Mouse (Mus musculus) embryonic facial prominence, embryonic 13.5 days (tissue): Measurements from ENCODE around the gene Gda. TPM values are rescaled to one million over a fixed set of nuclear protein-coding genes. Genes with fewer than 3 reads are reported as not detected.

Experiments used
- ATAC-seq: fragments of 200-750 bp; cut with Nextera tagmentation; 2 replicates; pipeline ENCODE4 v1.8.0; 2017; ENCODE audit warnings: low read depth; ENCODE audit not compliant: insufficient number of reproducible peaks, insufficient read depth, low FRiP score, low TSS enrichment
- H3K27ac ChIP-seq: fragments of 300-500 bp; sonication (generic); 2 replicates; pipeline ENCODE4 v1.5.1; 2015; ENCODE audit warnings: moderate library complexity, mild to moderate bottlenecking, inconsistent platforms
- H3K27me3 ChIP-seq: fragments of 300-500 bp; sonication (generic); 2 replicates; pipeline ENCODE4 v1.6.1; 2015; ENCODE audit warnings: mild to moderate bottlenecking, inconsistent platforms
- H3K36me3 ChIP-seq: fragments of 300-500 bp; sonication (generic); 2 replicates; pipeline ENCODE4 v1.6.1; 2015; ENCODE audit warnings: mild to moderate bottlenecking, inconsistent platforms
- H3K4me1 ChIP-seq: fragments of 300-500 bp; sonication (generic); 2 replicates; pipeline ENCODE4 v1.6.1; 2015; ENCODE audit warnings: inconsistent platforms
- H3K4me2 ChIP-seq: fragments of 300-500 bp; sonication (generic); 2 replicates; pipeline ENCODE4 v1.6.1; 2015; ENCODE audit warnings: moderate library complexity, mild to moderate bottlenecking, inconsistent platforms
- H3K4me3 ChIP-seq: fragments of 300-500 bp; sonication (generic); 2 replicates; pipeline ENCODE4 v1.5.1; 2015; ENCODE audit warnings: mild to moderate bottlenecking, inconsistent platforms
- H3K9ac ChIP-seq: fragments of 300-500 bp; sonication (generic); 2 replicates; pipeline ENCODE4 v1.6.1; 2015; ENCODE audit warnings: mild to moderate bottlenecking, inconsistent platforms
- H3K9me3 ChIP-seq: fragments of 300-500 bp; sonication (generic); 2 replicates; pipeline ENCODE4 v1.6.1; 2016; ENCODE audit warnings: inconsistent platforms
- WGBS: fragments of 180-500 bp; shearing (Covaris S2); methylation state at CpG from one replicate; pipeline ENCODE4 v1.1.7; 2015; ENCODE audit warnings: mixed read lengths; 5-methylcytosine and 5-hydroxymethylcytosine counted together
- polyA plus RNA-seq: library from polyadenylated mRNA; unstranded; fragments of >200 nt; fragmentation: Nextera tagmentation; extraction: Ambion mirVana; gene quantifications from 2 replicates; pipeline ENCODE4 v1.2.1, GENCODE M21; 2015

Gda gene
- polyA plus RNA-seq, 1 experiment from 2014 or later = 0.22 TPM

GRCm38 (mm10) chr19:21390904-21391303 is 82.3 kb downstream of the Gda start:
- no peaks in the 10 kb centered on the region for H3K4me1 ChIP-seq
- H3K4me2 ChIP-seq = no peak overlapping the region
- WGBS = 87% methylated on average over 7 of the region's 7 CpGs
- H3K4me3 ChIP-seq = no peak overlapping the region
- H3K9me3 ChIP-seq = no peaks in the 10 kb centered on the region
- no peaks in the 10 kb centered on the region for H3K27me3 ChIP-seq
- H3K36me3 ChIP-seq = no peaks in the 10 kb centered on the region
- H3K27ac ChIP-seq = no peak overlapping the region
- no peak overlapping the region for H3K9ac ChIP-seq
- ATAC-seq = no peak

DNA sequence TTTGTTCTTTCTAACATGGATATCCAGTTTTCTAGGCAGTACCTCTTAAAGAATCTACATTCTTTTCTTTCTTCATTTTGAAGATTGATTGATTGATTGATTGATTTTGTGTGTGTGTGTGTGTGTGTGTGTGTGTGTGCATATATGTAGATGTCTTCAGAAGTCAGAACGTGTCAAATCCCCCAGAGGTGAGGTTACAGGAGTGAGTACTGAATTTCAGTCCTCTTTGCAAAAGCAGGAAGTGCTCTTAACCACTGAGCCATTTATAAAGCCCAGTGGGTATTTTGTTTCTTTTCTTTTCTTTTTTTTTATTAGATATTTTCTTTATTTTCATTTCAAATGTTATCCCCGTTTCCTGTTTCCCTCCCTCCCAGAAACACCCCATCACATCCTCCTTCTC is 86.4 kb downstream of the Gda start:
- no peak overlapping the region for H3K27ac ChIP-seq
- ATAC-seq = no peak
- no peaks in the 10 kb centered on the region for H3K9me3 ChIP-seq
- H3K36me3 ChIP-seq = no peaks in the 10 kb centered on the region
- no peak overlapping the region for H3K4me2 ChIP-seq
- no peaks in the 10 kb centered on the region for H3K4me1 ChIP-seq
- 69% methylated on average over 2 of the region's 2 CpGs for WGBS
- no peak overlapping the region for H3K9ac ChIP-seq
- H3K27me3 ChIP-seq = no peaks in the 10 kb centered on the region
- no peak overlapping the region for H3K4me3 ChIP-seq

DNA sequence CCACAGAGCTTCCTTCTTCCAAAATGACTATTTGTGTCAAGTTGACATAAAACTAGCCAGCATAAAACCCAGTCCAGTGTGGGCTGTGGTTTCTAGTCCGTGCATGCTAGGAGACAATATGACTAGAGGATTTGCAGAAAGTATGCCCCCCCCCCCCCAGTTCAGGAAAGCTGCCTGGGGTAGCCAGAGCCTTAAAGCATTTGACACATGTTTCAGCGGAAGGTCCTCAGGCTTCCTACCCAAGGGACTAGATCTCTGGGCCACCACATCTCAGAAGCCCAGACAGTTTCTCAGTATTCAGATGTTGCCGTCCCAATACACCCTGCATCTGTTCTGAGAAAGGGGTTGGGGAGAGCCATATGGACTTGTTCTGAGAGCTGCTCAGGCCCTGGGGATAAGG is 89.0 kb downstream of the Gda start:
- WGBS = 66% methylated on average over 3 of the region's 3 CpGs
- no peak for ATAC-seq
- H3K9me3 ChIP-seq = no peaks in the 10 kb centered on the region
- no peaks in the 10 kb centered on the region for H3K36me3 ChIP-seq
- H3K9ac ChIP-seq = no peak overlapping the region
- no peak overlapping the region for H3K4me3 ChIP-seq
- no peak overlapping the region for H3K27ac ChIP-seq
- no peaks in the 10 kb centered on the region for H3K27me3 ChIP-seq
- no peak overlapping the region for H3K4me2 ChIP-seq
- H3K4me1 ChIP-seq = no peaks in the 10 kb centered on the region

DNA sequence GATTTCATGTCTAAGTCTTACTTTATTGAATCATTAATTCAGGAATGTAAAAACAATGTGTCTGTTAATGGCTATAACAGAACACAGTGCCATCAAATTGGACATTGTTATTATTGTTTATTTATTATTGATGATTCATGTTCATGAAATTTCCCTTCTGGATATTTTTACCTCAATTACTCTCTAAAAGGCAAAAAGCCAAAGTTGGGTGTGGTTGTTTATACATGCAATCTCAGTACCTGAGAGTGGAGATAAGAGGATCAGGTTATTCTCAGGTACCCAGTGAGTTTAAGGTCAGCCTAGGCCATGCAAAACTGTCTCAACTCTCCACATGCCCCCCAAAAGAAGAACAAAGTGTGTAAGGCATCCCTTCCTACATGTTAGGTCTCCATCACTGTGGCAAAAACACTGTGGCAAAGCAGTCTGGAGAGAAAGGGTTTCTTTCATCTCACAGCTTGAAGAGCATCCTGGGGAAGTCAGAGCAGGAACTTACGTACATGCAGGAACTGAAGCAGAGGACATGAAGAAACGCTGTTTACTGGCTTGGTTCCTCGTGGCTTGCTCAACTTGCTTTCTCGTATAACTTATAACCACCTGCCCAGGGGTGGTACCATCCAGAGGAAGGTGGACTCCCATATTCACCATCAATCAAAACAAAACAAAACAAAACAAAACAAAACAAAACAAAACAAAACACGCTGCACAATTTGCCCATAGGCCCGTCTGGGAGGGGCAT is 89.6 kb downstream of the Gda start:
- Histone ChIP-seq H3K4me2 (no peak overlapping the region), H3K36me3 (no peaks in the 10 kb centered on the region), H3K4me1 (no peaks in the 10 kb centered on the region), H3K27me3 (no peaks in the 10 kb centered on the region), H3K4me3 (no peak overlapping the region), H3K9me3 (no peaks in the 10 kb centered on the region), H3K9ac (no peak overlapping the region), H3K27ac (no peak overlapping the region)
- ATAC-seq = no peak
- WGBS = 84% methylated on average over 6 of the region's 6 CpGs

- WGBS = 49% methylated on average over 2 of the region's 2 CpGs
- Histone ChIP-seq H3K4me2 (no peak overlapping the region), H3K27me3 (no peaks in the 10 kb centered on the region), H3K27ac (no peak overlapping the region), H3K9me3 (no peaks in the 10 kb centered on the region), H3K36me3 (no peaks in the 10 kb centered on the region), H3K4me1 (no peaks in the 10 kb centered on the region), H3K4me3 (no peak overlapping the region), H3K9ac (no peak overlapping the region)
- ATAC-seq = no peak
These were observed 91.5 kb downstream of the Gda start for GRCm38 (mm10) chr19:21381696-21382095.

- no peaks in the 10 kb centered on the region for H3K9me3 ChIP-seq
- no peak overlapping the region for H3K4me3 ChIP-seq
- H3K36me3 ChIP-seq = no peaks in the 10 kb centered on the region
- no peaks in the 10 kb centered on the region for H3K27me3 ChIP-seq
- no peak overlapping the region for H3K27ac ChIP-seq
- no peaks in the 10 kb centered on the region for H3K4me1 ChIP-seq
- no peak overlapping the region for H3K4me2 ChIP-seq
- H3K9ac ChIP-seq = no peak overlapping the region
- WGBS = 92% methylated on average over 5 of the region's 5 CpGs
- ATAC-seq = no peak
These were observed 94.0 kb downstream of the Gda start for GRCm38 (mm10) chr19:21379195-21379594.

- no peaks in the 10 kb centered on the region for H3K27me3 ChIP-seq
- ATAC-seq = no peak
- no peak overlapping the region for H3K9ac ChIP-seq
- H3K9me3 ChIP-seq = no peaks in the 10 kb centered on the region
- no peak overlapping the region for H3K27ac ChIP-seq
- no peak overlapping the region for H3K4me2 ChIP-seq
- WGBS = 87% methylated on average over 4 of the region's 4 CpGs
- H3K4me3 ChIP-seq = no peak overlapping the region
- no peaks in the 10 kb centered on the region; the same call in 1 of the 2 replicates for H3K4me1 ChIP-seq
- no peaks in the 10 kb centered on the region for H3K36me3 ChIP-seq
These were observed 96.6 kb downstream of the Gda start for GRCm38 (mm10) chr19:21376445-21377218.

DNA sequence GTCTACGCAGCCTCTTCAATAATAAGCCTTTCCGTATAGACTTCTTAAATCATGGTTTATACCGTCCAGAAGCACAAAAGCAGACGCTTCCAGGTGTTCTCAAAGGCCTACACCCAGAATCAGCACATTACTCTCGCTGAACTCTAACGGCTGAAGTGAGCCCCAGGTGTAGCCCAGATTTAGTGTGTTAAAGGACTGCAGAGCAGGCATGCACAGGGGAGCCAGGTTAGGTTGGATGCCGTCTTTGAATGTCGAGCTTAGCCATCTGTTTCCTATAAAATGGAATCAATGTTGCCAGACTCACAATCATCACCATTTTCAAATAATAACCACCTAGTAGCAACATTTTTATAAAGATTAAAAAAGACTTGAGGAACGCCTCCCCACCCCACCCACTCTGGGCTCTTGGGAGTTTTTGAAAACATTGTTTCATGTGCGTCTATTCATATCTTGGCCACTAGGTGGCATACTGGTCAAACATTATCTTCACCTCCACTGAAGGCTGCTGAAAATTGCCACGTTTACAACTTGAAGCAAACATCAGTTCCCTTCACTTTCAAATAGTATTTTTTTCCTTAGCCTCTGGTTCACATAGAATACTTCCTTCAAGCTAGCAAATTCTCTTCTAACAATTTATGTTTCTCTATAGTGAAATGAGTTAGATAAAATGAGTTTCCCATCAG is 100.0 kb downstream of the Gda start:
- WGBS = 40% methylated on average over 11 of the region's 11 CpGs
- ATAC-seq = 0 out of 2 replicates have a peak, but pooled peaks have one; percentile 69

GRCm38 (mm10) chr19:21372395-21373072 is 100.7 kb downstream of the Gda start:
- Histone ChIP-seq H3K27me3 (no peaks in the 10 kb centered on the region), H3K4me3 (no peak overlapping the region), H3K4me2 (no peak overlapping the region), H3K27ac (no peak overlapping the region), H3K4me1 (no peaks in the 10 kb centered on the region; the same call in 1 of the 2 replicates), H3K9ac (no peak overlapping the region), H3K36me3 (no peaks in the 10 kb centered on the region), H3K9me3 (no peaks in the 10 kb centered on the region)
- WGBS = 79% methylated on average over 12 of the region's 12 CpGs
- ATAC-seq = no peak

More for the DNA sequence above, 100.0 kb downstream of the Gda start:
- Histone ChIP-seq H3K4me3 (no peak overlapping the region), H3K4me1 (no peaks in the 10 kb centered on the region; the same call in 1 of the 2 replicates), H3K4me2 (peak overlapping the region; percentile 27; the same call in 1 of the 2 replicates), H3K36me3 (no peaks in the 10 kb centered on the region), H3K9ac (peak overlapping the region; percentile 17; the same call in 1 of the 2 replicates), H3K9me3 (no peaks in the 10 kb centered on the region), H3K27me3 (no peaks in the 10 kb centered on the region), H3K27ac (no peak overlapping the region)

- Histone ChIP-seq H3K9ac (no peak overlapping the region), H3K27me3 (no peaks in the 10 kb centered on the region), H3K4me3 (no peak overlapping the region), H3K4me2 (no peak overlapping the region), H3K36me3 (no peaks in the 10 kb centered on the region), H3K4me1 (no peaks in the 10 kb centered on the region; the same call in 1 of the 2 replicates), H3K27ac (no peak overlapping the region), H3K9me3 (no peaks in the 10 kb centered on the region)
- whole genome bisulfite sequencing = 53% methylated on average over 2 of the region's 2 CpGs
- ATAC-seq = no peak
These were observed 101.9 kb downstream of the Gda start for GRCm38 (mm10) chr19:21371337-21371736.

GRCm38 (mm10) chr19:21370782-21371181 is 102.5 kb downstream of the Gda start:
- Histone ChIP-seq H3K4me2 (no peak overlapping the region), H3K4me3 (no peak overlapping the region), H3K9me3 (no peaks in the 10 kb centered on the region), H3K4me1 (no peaks in the 10 kb centered on the region; the same call in 1 of the 2 replicates), H3K36me3 (no peaks in the 10 kb centered on the region), H3K9ac (no peak overlapping the region), H3K27me3 (no peaks in the 10 kb centered on the region), H3K27ac (no peak overlapping the region)
- ATAC-seq = no peak
- WGBS = 76% methylated on average over 8 of the region's 8 CpGs
